Mouse (Mus musculus) embryo, embryonic 10 days (tissue): ENCODE results near the gene Mrps11.
A peak's percentile ranks its signal among the peaks of the same experiment; 100 is the strongest.

Experiments
- DNase-seq: peaks from one replicate; pipeline ENCODE4 v3.0.0-alpha.2; 2015; ENCODE audit warnings: low spot score

Mrps11 gene

DNA sequence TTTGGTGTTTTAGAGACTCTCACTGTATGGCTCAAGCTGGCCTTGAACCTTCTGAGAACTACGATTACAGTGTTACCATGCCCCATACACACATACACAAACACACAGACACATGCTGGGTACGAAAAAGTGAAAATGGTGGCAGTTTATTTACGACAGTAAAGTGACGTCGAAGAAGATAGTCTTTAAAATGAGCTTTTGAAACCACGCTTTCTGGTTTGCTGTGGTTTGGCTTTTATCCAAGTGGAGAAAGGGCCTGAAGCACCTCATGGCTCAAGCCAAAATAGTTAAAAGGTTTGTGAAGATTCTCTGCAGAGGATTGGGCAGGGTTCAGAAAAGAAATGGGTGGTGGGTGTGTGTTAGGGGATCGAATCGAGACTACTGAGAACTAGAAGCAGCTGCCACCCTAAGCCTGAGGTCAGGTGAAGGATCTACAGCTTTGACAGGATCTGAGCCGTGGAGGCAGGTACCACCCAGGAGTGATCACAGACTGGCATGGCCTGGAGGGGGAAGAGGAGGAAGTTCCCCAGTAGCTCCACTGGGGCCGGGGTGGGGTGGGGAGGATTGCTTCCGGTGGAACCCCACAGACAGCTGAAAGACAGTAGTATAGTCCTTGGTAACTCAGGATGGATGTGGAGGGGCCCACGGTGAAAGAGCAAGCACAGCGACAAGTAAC lies 11.1 kb downstream of the Mrps11 start:
- no peak for DNase-seq

DNA sequence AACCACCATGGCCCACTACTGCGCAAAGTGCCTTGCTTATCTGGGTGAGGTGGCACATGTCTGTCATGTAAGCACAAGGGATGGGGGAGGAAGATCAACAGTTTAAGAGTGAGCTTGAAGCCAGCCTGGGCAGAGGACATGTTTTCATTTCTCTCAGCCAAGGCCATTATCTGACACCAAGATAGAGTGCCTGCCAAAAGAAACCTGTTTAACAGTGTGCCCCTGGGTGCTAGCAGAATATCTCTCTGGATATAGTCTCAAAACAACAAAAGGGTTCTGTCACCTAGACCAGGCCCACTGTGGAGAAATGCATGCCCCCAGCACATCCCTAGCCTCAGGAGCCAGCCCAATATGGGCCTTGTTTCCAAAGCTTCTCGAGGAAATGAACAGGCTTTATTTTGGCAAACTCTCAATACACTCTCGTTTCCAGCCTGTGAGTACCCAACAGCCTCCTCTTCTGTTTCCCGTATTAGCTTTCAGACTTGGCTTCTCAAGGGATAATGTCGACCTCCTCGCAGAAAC lies 11.7 kb downstream of the Mrps11 start:
- DNase-seq, result no peak

DNA sequence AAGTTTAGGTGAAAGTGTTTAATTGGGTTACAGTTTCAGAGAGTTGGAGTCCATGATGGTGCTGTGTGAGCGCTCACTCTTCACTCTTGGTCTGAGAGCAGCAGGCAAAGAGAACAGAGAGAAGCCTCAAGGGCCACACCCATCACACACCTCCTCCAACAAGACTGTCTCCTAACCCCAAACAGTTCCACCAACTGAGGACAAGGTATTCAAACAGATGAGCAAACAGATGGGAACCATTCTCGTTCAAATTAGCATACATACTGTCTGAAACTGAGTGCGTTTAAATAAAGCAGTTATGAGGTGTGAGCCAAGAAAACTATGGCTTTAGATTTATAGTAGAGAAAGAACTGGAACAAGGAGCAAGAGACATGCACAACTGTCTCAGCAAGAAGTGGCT lies 13.7 kb downstream of the Mrps11 start:
- no peak for DNase-seq

- no peak for DNase-seq
Measured at GRCm38 (mm10) chr7:78797843-78798455, 15.0 kb downstream of the Mrps11 start.

DNA sequence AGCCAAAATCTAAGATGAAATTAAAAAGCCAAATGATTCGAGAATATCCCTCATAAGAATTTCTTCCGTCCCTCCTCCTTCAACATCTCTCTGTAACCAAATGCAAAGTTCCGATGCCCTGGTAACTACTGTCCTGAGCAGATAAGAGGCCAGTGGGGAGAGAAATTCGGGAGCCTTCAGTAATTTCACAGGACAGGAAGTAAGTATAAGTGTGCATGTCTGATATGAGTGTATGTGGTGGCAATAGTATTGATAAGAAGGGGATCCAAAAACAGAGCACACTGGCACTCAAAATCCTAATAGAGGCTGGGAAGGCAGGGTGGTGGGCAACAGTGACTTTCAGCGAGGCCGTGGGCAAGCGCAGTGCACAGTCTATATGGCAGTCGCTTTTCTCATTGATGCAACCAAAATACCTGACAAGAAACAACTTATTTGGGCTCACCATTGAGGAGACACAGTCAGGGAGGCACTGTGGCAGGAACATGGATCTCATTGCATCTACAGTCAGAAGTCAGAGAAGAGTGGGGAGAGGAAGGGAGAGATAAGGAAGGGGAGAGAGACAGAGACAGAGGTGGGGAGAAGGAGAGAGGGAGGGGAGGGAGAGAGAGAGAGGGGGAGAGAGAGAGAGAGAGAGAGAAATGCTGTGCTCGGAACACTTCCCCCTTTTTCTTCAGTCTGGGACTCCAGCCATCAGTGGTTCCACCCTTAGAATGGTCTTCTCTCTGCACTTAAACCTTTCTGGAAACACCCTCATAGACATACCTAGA lies 17.0 kb downstream of the Mrps11 start:
- DNase-seq, result no peak

- no peak for DNase-seq
Measured at GRCm38 (mm10) chr7:78803841-78804240, 20.9 kb downstream of the Mrps11 start.

- no peak for DNase-seq
Measured at GRCm38 (mm10) chr7:78807192-78807591, 24.3 kb downstream of the Mrps11 start.

DNA sequence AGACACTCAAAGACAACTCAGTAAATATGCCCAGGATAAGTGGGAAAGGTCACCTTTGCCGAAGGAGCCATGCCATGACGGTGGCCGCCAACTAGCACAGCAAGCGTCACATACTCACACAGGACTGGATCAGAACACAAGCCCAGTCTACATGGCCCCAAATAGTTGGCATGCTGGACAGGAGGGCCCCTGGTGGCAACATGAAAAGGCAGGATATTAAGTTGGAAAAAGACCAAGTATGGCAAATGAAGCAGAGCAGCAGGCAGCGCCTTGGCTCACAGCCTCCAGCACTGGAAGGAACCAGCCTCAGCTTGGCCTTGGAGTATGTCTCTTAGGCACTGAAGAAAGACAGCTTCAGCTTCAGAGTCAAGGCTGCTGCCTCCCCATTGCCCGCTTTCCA lies 30.9 kb downstream of the Mrps11 start:
- DNase-seq, result no peak

DNA sequence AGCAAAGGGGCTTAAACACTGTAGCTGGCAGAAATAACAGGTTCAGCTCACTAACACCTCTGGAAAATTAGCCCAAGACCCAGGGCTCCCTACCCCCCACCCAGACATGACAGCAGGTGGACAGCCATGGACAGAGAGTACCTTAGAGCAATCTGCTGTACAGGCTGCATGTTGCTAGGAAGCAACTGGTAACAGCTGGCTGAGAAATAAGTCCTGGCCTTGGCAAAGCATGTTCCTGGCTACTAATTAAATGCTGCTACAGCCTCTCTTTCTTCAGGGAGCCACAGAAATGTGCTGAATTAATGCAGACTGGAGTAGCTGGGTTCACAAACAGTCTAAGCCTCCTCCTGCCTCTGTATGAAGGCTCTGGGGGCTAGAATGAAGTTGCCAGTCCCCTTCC lies 31.8 kb downstream of the Mrps11 start:
- DNase-seq, result no peak

DNA sequence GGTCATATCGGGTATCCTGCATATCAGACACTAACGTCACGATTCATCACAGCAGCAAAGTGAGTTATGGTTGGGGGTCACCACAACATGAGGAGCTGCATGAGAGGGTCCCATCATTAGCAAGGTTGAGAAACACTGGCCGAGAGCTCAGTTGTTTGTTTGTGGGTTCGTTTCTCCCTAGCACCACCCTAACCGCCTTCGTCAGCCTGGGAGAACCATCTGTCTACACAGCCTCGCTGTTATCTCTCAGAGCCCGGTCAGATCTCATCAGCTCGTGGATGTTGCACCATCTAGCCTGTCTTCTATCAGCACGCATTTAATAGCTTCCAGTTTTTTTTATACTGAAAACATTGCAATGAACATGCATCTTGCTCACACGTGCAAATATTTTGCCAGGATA lies 35.4 kb downstream of the Mrps11 start:
- DNase-seq, result no peak

DNA sequence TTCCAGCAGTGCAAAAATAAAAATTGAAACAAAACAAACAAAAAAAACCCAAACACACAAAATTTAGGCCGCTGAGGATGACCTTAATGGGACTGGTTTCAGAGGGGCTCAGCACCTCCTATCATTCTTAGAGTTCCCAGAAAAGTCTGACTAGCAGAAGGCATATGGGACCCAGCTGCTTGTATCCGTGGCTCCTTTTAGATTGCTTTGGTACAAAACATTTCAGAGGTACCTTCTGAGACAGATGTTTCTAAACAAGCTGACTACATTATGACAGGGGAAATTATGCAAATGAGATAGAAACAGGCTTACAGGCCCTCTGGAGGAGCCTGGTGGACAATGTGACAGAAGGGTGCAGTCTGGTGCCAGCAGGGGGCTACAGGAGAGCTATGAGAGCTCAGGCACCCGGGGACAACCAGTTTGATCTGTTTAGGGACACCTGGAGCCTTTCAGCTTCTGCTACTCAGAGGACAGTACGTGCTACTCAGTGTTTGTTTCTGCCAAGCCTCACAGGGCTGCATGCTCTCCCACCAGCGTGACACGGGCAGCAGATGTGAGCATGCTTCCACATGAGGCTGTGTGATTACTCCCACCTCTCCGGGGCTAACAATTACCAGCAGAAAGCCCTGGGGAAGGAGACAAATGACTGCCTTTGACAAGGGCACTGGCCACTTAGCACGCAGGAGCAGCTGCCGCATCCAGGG lies 43.9 kb downstream of the Mrps11 start:
- DNase-seq, result peak; percentile 28

DNA sequence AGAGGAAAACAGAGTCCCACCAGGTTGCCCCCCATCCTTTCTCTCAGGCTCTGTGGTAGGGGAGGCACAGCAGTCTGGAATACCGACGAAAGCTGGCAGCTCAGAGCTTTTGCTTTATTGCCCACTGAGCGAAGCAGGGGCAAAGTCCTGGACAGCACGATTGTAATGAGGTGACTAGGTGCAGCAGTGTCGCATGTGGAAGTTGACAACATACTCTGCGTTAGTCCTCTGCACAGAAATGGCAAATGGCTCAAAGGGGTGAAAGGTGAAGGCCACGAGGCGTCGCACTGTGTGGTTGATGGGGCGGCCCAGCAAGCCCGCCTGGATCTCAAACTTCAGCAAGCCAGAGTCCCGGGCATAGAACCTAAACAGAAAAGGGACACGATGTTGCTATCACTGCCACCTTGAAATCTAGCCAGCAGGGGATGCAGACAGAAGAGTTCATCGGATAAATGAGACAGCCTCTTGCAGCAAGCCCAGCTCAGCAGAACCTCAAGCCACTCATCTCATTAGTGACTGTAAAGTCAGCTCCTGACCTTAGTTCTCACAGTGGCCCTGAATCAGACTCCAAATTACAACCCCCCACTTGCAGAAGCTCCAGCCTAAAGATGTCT lies 44.9 kb downstream of the Mrps11 start:
- DNase-seq, result no peak

GRCm38 (mm10) chr7:78835656-78836055 lies 52.7 kb downstream of the Mrps11 start:
- no peak for DNase-seq

GRCm38 (mm10) chr7:78837250-78837649 lies 54.3 kb downstream of the Mrps11 start:
- DNase-seq, result no peak

- no peak for DNase-seq
Measured at GRCm38 (mm10) chr7:78841601-78842000, 58.7 kb downstream of the Mrps11 start.
